Mouse (Mus musculus): ENCODE data around the gene Actn4.

DNA sequence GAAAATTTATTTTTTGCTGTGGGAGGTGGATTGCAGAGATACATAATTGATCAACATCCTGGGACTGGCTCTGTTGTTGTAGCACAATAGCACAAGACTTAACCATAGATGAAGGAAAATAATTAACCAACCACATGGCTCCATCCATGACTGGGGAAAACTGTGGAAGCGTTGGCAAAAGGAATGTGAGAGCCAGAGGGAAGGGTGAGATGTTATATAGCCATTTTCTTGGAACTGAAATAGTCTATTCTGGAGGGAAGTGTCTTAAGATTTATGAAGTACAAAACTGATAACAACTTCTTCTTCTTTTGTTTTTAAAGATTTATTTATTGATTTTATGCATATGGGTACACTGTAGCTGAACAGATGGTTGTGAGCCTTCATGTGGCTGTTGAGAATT is 114.9 kb downstream of the Actn4 start:
- TF ChIP-seq CTCF (IDR thresholded peaks at IDR 0.05; ENCODE audit: low read depth) = no peak
- no peak for TF ChIP-seq EP300 (optimal IDR thresholded peaks at IDR 0.05)
